Mouse (Mus musculus) adrenal gland, postnatal 14 days (tissue): ENCODE measurements around the gene Npvf. TPM values are rescaled to one million over a fixed set of nuclear protein-coding genes. Genes with fewer than 3 reads are reported as not detected.
A peak's percentile ranks its signal among the peaks of the same experiment; 100 is the strongest.
"Not testable (repeated sequence)": the region's sequence is repeated elsewhere in the genome, so short reads cannot be mapped to it uniquely, and the experiment has no call there.

Experiments used
- DNase-seq: peaks from one replicate; pipeline ENCODE4 v3.0.0; 2021; ENCODE audit warnings: mixed read lengths
- total RNA-seq: library from RNA; stranded (reverse); gene quantifications from 2 replicates; pipeline ENCODE4 v1.2.3, GENCODE M21; 2021

Gene Npvf
- total RNA-seq, 1 experiment from 2014 or later, result not detected

DNA sequence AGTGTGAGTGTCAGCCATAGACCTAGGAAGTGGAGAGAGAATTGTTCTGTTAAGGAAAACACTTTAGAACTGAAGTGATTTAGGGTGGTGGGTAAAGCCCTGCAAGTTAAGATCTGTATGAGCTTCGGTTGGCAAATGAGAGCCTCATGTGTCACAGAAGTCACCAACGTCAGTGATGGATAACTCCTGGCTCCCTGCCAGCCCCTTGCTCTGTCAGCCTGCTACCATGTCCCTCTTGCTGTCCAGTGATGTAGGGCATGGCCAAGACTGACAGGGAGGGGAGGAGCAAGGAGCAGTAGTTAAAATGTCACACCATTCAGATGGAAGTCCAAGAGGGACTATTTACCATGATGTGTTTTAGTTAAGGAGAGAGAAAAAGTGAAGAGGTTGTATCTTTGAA, 14.6 kb downstream of the Npvf start:
- peak; percentile 75 for DNase-seq

- not testable (repeated sequence) for DNase-seq
These were observed 28.1 kb downstream of the Npvf start for GRCm38 (mm10) chr6:50626170-50626569.

- DNase-seq, result not testable (repeated sequence)
These were observed 36.0 kb downstream of the Npvf start for GRCm38 (mm10) chr6:50618273-50618672.

DNA sequence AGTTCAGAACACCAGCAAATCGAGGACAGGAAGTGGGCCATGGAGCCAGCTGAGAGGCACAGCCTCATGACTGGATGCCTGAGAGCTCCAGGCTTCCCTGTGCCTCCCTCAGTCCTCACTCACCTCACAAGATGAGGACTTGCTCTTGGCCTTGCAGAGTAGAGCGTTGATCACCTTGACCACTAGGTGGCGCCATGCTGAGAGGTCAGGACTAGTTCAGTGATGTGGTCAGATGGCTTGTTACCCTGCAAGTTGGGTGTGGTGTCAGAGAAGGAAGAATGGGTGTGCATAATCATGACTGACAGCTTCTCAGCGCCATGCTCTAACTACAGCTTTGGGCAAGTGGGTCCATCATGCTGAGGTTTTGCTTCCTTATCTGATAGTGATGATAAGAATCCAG, 52.6 kb downstream of the Npvf start:
- DNase-seq, result peak; percentile 57

Other genes with a start within 250 kb of the Npvf start
- gene Osbpl3, start 198.2 kb downstream of the Npvf start, total RNA-seq, result 35.9 and 37.4 TPM in 2 replicates
- gene Cycs, start 87.9 kb downstream of the Npvf start, total RNA-seq, result 110 and 115 TPM in 2 replicates
- 0.37 and 0.64 TPM in 2 replicates for gene 4921507P07Rik, start 57.8 kb downstream of the Npvf start, total RNA-seq